Mouse (Mus musculus) embryo, embryonic 10.5 days (tissue): ENCODE data around the gene Arl15.

ENCODE experiments used
- DNase-seq: peaks from one replicate; pipeline ENCODE4 v3.0.0-alpha.2; 2015; ENCODE audit warnings: low spot score

Arl15 gene

GRCm38 (mm10) chr13:113917868-113918411 lies 123.6 kb downstream of the Arl15 start:
- DNase-seq: peak; percentile 80

- no peak for DNase-seq
These were observed 124.4 kb downstream of the Arl15 start for GRCm38 (mm10) chr13:113918668-113919067.

- DNase-seq: no peak
These were observed 141.4 kb downstream of the Arl15 start for GRCm38 (mm10) chr13:113935697-113936096.

- no peak for DNase-seq
These were observed 142.9 kb downstream of the Arl15 start for GRCm38 (mm10) chr13:113937231-113937630.

- DNase-seq: no peak
These were observed 144.3 kb downstream of the Arl15 start for GRCm38 (mm10) chr13:113938561-113938960.

- no peak for DNase-seq
These were observed 144.8 kb downstream of the Arl15 start for GRCm38 (mm10) chr13:113939097-113939496.

- DNase-seq: no peak
These were observed 145.4 kb downstream of the Arl15 start for GRCm38 (mm10) chr13:113939681-113940080.

- no peak for DNase-seq
These were observed 145.8 kb downstream of the Arl15 start for GRCm38 (mm10) chr13:113940151-113940550.

- DNase-seq: no peak
These were observed 147.6 kb downstream of the Arl15 start for GRCm38 (mm10) chr13:113941943-113942342.

- DNase-seq: no peak
These were observed 153.2 kb downstream of the Arl15 start for GRCm38 (mm10) chr13:113947546-113947945.

GRCm38 (mm10) chr13:113949708-113950107 lies 155.4 kb downstream of the Arl15 start:
- DNase-seq: no peak

- DNase-seq: no peak
These were observed 155.8 kb downstream of the Arl15 start for GRCm38 (mm10) chr13:113950131-113950530.

- DNase-seq: no peak
These were observed 163.1 kb downstream of the Arl15 start for GRCm38 (mm10) chr13:113957438-113957837.

- DNase-seq: no peak
These were observed 170.6 kb downstream of the Arl15 start for GRCm38 (mm10) chr13:113964945-113965344.

- no peak for DNase-seq
These were observed 176.4 kb downstream of the Arl15 start for GRCm38 (mm10) chr13:113970706-113971105.

GRCm38 (mm10) chr13:113972401-113972800 lies 178.1 kb downstream of the Arl15 start:
- DNase-seq: no peak

- no peak for DNase-seq
These were observed 180.6 kb downstream of the Arl15 start for GRCm38 (mm10) chr13:113974866-113975265.

GRCm38 (mm10) chr13:113975722-113976121 lies 181.4 kb downstream of the Arl15 start:
- peak; percentile 62 for DNase-seq

GRCm38 (mm10) chr13:113976936-113977335 lies 182.6 kb downstream of the Arl15 start:
- no peak for DNase-seq

- peak; percentile 44 for DNase-seq
These were observed 186.6 kb downstream of the Arl15 start for GRCm38 (mm10) chr13:113980739-113981460.

GRCm38 (mm10) chr13:113981461-113982000 lies 187.2 kb downstream of the Arl15 start:
- peak; percentile 81 for DNase-seq

GRCm38 (mm10) chr13:113983633-113984032 lies 189.3 kb downstream of the Arl15 start:
- DNase-seq: peak; percentile 30

- no peak for DNase-seq
These were observed 190.2 kb downstream of the Arl15 start for GRCm38 (mm10) chr13:113984491-113984890.
